Mouse (Mus musculus) hindbrain, embryonic 15.5 days (tissue): Measurements from ENCODE around the gene Lamb1. TPM values are rescaled to one million over a fixed set of nuclear protein-coding genes. Genes with fewer than 3 reads are reported as not detected.

Experiments
- ATAC-seq: fragments of 200-750 bp; cut with Nextera tagmentation; 2 replicates; pipeline ENCODE4 v1.8.0; 2017; ENCODE audit warnings: low read depth, moderate number of reproducible peaks, moderate TSS enrichment; ENCODE audit not compliant: low FRiP score
- H3K27ac ChIP-seq: fragments of 300-500 bp; sonication (generic); replicated peaks from 2 replicates; pipeline ENCODE4 v1.5.1; 2015; ENCODE audit warnings: mild to moderate bottlenecking, inconsistent platforms
- H3K27me3 ChIP-seq: fragments of 300-500 bp; sonication (generic); 2 replicates; pipeline ENCODE4 v1.6.1; 2015; ENCODE audit warnings: control low read depth, inconsistent platforms
- H3K36me3 ChIP-seq: fragments of 300-500 bp; sonication (generic); 2 replicates; pipeline ENCODE4 v1.6.1; 2015; ENCODE audit warnings: control low read depth, inconsistent platforms
- H3K4me1 ChIP-seq: fragments of 300-500 bp; sonication (generic); replicated peaks from 2 replicates; pipeline ENCODE4 v1.6.1; 2015; ENCODE audit warnings: control low read depth, inconsistent platforms
- H3K4me2 ChIP-seq: fragments of 300-500 bp; sonication (generic); 2 replicates; pipeline ENCODE4 v1.6.1; 2015; ENCODE audit warnings: moderate library complexity, mild to moderate bottlenecking, inconsistent platforms
- H3K4me3 ChIP-seq: fragments of 300-500 bp; sonication (generic); 2 replicates; pipeline ENCODE4 v1.5.1; 2015; ENCODE audit warnings: mild to moderate bottlenecking, inconsistent platforms
- H3K9ac ChIP-seq: fragments of 300-500 bp; sonication (generic); 2 replicates; pipeline ENCODE4 v1.6.1; 2015; ENCODE audit warnings: inconsistent platforms
- H3K9me3 ChIP-seq: fragments of 300-500 bp; sonication (generic); 2 replicates; pipeline ENCODE4 v1.6.1; 2016; ENCODE audit warnings: control low read depth, inconsistent platforms
- WGBS: fragments of 180-500 bp; shearing (Covaris S2); methylation state at CpG from one replicate; pipeline ENCODE4 v1.1.7; 2015; 5-methylcytosine and 5-hydroxymethylcytosine counted together
- polyA plus RNA-seq: library from polyadenylated mRNA; unstranded; fragments of >200 nt; fragmentation: Nextera tagmentation; extraction: Ambion mirVana; gene quantifications from 2 replicates; pipeline ENCODE4 v1.2.1, GENCODE M21; 2015

Lamb1 gene
- 18.4 and 19.8 TPM in 2 replicates for polyA plus RNA-seq

DNA sequence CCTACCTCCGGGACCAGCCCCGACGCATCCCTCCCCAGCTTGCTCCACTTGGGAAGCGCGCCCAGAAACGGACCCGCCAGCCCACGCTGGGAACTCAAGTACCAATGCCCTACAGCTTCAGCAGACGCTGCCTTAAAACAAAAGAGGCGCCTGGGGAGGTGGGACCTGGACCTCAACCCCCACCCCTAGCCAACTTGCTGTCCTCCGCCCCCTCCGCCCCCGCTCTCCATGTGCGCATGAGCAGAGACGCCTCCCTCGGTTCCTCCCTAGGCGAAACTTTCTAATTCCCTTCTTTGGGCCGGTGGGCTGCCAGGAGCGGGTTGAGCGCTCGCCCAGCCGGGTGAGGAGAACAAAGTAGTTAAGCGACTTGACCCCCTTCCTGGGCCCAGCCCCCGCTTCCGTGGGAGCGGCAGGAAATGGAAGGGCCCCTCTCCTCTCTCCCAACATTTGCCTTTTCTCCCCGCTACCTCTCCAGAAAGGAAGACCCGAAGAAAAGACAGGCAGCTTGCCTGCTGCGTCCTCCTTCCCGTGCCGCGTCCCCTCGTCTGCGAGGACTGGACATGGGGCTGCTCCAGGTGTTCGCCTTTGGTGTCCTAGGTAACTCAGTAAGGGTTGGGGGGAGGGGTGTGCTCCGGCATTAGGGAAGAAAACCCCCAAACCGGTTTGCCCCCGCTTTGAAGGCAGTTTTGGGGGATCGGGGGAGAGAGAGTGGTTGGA is at the start of gene Lamb1:
Gene Lamb1, plus strand, starts transcription at position 230 of the 717 bp plus-strand sequence.
- H3K9me3 ChIP-seq, result no peaks in the 10 kb centered on the region
- H3K4me2 ChIP-seq, result peak within 1 kb of the TSS; percentile 93
- peak; percentile 68 for ATAC-seq
- under 1% methylated on average over 39 of the region's 39 CpGs for WGBS
- peak within 1 kb of the TSS; percentile 55 for H3K27ac ChIP-seq
- H3K4me3 ChIP-seq, result peak within 1 kb of the TSS; percentile 52
- peaks cover 21% of the 10 kb centered on the region for H3K4me1 ChIP-seq
- H3K9ac ChIP-seq, result peak within 1 kb of the TSS; percentile 42
- no peaks in the 10 kb centered on the region for H3K36me3 ChIP-seq
- H3K27me3 ChIP-seq, result peaks cover 46% of the 10 kb centered on the region

DNA sequence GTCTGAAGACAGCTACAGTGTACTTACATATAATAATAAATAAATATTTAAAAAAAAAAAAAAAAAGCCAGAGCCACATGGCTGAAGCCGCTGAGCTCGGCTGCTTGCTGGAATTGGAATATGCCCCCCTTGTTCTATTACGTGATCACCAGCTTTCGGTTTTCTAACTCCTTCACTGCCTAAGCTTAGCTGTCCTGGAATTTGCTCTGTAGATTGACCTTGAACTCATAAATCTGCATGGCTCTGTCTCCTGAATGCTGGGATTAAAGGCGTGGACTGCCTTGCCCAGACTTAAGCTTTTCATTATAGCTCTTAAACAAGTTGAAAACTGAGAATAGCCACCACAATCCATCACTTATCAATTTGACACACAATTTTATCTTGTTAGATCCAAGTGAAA is 47.8 kb upstream of the Lamb1 start:
- Histone ChIP-seq H3K27me3 (no peaks in the 10 kb centered on the region), H3K9ac (no peak overlapping the region), H3K4me3 (no peak overlapping the region), H3K36me3 (no peaks in the 10 kb centered on the region), H3K27ac (no peak overlapping the region), H3K4me2 (no peak overlapping the region), H3K9me3 (no peaks in the 10 kb centered on the region), H3K4me1 (0 out of 2 replicates have a peak, but pooled peaks cover 6% of the 10 kb centered on the region)
- no peak for ATAC-seq
- 85% methylated on average over 5 of the region's 5 CpGs for WGBS

DNA sequence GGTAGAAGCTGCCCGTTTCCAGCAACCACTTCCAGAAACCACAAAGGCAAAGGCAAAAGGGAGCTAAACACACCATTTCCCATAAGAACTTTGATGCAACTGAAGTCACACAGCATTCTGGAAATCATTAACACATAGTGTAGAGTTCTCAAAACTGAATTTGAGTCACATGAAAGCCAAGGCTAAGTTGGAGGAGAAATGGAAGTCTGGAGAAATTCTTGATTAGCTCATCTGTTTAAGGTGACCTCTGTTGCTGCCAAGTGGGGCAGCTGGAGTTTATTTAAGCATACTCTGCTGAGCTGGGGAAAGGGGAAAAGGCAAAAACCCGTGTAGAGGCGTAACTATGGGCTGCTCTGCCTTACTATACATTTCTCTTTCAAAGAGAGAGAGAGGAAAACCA is 46.3 kb upstream of the Lamb1 start:
- Histone ChIP-seq H3K4me3 (no peak overlapping the region), H3K27ac (no peak overlapping the region), H3K4me2 (no peak overlapping the region), H3K36me3 (no peaks in the 10 kb centered on the region), H3K4me1 (no peaks in the 10 kb centered on the region), H3K27me3 (no peaks in the 10 kb centered on the region), H3K9ac (no peak overlapping the region), H3K9me3 (no peaks in the 10 kb centered on the region)
- WGBS, result 71% methylated on average over 3 of the region's 3 CpGs
- no peak for ATAC-seq

DNA sequence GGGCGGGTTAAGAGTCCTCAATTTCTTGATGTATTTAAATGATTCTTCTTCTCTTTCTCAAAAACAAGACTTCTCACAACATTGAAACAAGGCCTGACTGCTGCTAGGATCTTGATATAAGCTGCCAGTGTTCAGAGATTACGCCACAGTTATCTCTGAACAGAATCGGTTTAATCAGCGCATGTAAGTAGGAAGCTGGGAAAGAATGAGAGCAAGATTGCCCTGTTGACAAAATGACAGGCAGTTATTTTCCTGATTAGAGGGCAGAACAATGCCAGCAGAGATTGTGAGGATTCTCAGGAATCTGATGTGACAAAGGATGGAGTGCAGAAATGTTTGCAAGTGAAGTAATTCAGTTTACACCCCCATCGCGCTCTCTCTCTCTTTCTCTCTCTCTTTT is 43.5 kb upstream of the Lamb1 start:
- Histone ChIP-seq H3K4me3 (no peak overlapping the region), H3K36me3 (no peaks in the 10 kb centered on the region), H3K9ac (no peak overlapping the region), H3K4me1 (no peaks in the 10 kb centered on the region), H3K9me3 (no peaks in the 10 kb centered on the region), H3K4me2 (no peak overlapping the region), H3K27me3 (no peaks in the 10 kb centered on the region), H3K27ac (no peak overlapping the region)
- 87% methylated on average over 6 of the region's 6 CpGs for WGBS
- ATAC-seq, result no peak

DNA sequence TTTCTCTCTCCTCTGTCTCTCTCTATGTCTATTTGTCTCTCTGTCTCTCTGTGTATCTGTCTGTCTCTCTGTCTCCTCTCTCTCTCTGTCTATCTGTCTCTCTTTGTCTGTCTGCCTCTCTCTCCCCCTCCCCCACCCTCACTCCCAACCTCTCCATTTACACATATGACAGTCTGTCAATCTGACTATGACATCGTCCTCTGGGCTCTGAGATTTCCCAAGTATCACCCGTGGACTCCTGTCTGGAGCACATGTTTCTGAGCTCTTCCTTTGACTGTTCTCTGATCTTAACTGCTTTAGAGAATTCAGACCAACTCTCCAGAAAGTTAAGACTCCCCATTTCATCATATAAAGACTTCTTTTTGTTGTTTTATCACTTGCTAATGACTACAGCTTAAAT is 42.8 kb upstream of the Lamb1 start:
- Histone ChIP-seq H3K27me3 (no peaks in the 10 kb centered on the region), H3K36me3 (no peaks in the 10 kb centered on the region), H3K9me3 (no peaks in the 10 kb centered on the region), H3K27ac (no peak overlapping the region), H3K4me1 (no peaks in the 10 kb centered on the region), H3K4me3 (no peak overlapping the region), H3K4me2 (no peak overlapping the region), H3K9ac (no peak overlapping the region)
- 40% methylated on average over 2 of the region's 2 CpGs for WGBS
- no peak for ATAC-seq

DNA sequence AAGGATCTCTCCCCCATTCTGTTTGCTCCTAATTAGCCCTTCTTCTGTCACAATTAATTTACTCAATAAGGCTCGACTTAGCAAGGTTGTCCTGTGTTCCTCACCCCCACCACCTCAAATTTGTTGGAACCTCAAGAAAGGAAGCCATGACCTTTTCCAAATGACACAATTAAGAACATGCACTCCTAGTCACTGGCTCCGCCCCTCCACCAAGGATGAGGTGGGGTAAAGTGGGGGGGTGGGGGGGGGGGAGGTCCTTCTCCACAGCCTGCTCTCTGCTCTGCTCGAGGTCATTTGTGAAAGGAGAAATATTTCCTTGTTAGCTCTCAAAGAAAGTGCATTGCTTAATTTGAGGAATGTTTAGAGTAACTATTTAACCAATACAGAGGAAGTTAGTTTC is 42.3 kb upstream of the Lamb1 start:
- H3K4me1 ChIP-seq, result no peaks in the 10 kb centered on the region
- H3K27ac ChIP-seq, result no peak overlapping the region
- no peaks in the 10 kb centered on the region for H3K36me3 ChIP-seq
- 33% methylated on average over 3 of the region's 3 CpGs for WGBS
- no peak overlapping the region for H3K4me2 ChIP-seq
- no peaks in the 10 kb centered on the region for H3K9me3 ChIP-seq
- H3K9ac ChIP-seq, result no peak overlapping the region
- no peak overlapping the region for H3K4me3 ChIP-seq
- H3K27me3 ChIP-seq, result no peaks in the 10 kb centered on the region
- no peak for ATAC-seq

DNA sequence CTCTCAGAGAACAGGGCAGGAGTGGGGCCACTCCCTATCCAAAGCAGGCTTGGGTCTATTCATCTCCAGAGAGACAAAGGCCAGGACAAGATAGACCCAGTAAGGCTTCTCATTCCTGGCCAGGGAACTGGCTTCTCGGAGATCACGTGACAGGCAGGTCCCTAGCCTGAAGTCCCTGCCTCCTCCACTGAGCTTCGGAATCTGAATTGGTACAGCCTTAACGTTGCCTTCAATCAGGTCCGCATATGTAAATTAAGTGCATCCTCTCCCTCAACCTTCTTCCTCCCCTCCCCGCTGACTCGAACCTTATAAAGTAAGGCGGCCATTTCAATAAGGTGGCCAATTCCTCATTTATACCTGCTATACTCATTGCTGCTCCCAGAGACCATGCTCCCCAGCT is 39.6 kb upstream of the Lamb1 start:
- ATAC-seq, result no peak
- no peaks in the 10 kb centered on the region for H3K9me3 ChIP-seq
- no peaks in the 10 kb centered on the region for H3K4me1 ChIP-seq
- H3K36me3 ChIP-seq, result no peaks in the 10 kb centered on the region
- H3K27ac ChIP-seq, result no peak overlapping the region
- no peak overlapping the region for H3K4me3 ChIP-seq
- no peak overlapping the region for H3K4me2 ChIP-seq
- H3K27me3 ChIP-seq, result no peaks in the 10 kb centered on the region
- H3K9ac ChIP-seq, result no peak overlapping the region
- WGBS, result 47% methylated on average over 8 of the region's 8 CpGs

DNA sequence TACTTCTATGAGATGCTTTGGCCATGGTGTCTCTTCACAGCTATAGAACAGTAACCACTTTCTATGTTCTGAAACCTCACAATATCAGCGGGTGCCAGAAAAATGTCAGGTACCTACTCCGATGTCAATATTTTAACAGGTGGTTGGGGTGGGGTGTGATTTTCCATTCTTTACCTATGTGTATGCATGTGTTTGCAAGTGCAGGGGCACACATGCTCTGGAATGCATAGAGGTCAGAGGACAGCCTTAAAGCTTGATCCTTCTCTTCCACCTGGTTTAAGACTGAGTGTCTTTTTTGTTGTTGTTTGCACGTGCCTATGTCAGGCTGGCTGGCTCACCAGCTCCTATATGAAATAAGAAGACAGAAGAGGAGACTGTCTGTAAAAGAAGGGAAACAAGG is 37.9 kb upstream of the Lamb1 start:
- Histone ChIP-seq H3K9me3 (no peaks in the 10 kb centered on the region), H3K9ac (no peak overlapping the region), H3K4me1 (no peaks in the 10 kb centered on the region), H3K4me2 (no peak overlapping the region), H3K4me3 (no peak overlapping the region), H3K27me3 (no peaks in the 10 kb centered on the region), H3K27ac (no peak overlapping the region), H3K36me3 (no peaks in the 10 kb centered on the region)
- 95% methylated on average over 3 of the region's 3 CpGs for WGBS
- ATAC-seq, result no peak

DNA sequence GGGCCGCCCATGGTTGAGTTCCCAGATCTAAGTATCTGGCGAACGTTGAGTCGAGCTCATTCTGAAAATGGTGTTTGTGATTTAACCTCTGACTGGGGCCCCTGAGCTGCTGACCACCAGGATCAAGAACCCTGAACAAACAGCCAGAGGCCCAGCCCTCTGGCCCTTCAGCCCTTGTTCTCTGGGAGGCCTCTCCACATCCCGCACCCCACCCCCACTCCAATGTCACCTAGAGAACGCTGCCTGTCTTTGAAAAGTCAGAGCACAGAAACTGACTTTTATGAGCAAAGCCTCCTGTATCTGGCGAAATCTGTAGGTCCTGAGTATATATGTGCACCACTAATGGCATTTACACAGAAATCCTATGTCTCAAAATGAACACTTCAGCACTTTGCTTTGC is 36.2 kb upstream of the Lamb1 start:
- ATAC-seq, result no peak
- H3K4me3 ChIP-seq, result no peak overlapping the region
- no peaks in the 10 kb centered on the region for H3K36me3 ChIP-seq
- no peak overlapping the region for H3K9ac ChIP-seq
- H3K4me2 ChIP-seq, result no peak overlapping the region
- no peaks in the 10 kb centered on the region for H3K9me3 ChIP-seq
- H3K27me3 ChIP-seq, result no peaks in the 10 kb centered on the region
- no peak overlapping the region for H3K27ac ChIP-seq
- WGBS, result 60% methylated on average over 7 of the region's 7 CpGs
- no peaks in the 10 kb centered on the region for H3K4me1 ChIP-seq

DNA sequence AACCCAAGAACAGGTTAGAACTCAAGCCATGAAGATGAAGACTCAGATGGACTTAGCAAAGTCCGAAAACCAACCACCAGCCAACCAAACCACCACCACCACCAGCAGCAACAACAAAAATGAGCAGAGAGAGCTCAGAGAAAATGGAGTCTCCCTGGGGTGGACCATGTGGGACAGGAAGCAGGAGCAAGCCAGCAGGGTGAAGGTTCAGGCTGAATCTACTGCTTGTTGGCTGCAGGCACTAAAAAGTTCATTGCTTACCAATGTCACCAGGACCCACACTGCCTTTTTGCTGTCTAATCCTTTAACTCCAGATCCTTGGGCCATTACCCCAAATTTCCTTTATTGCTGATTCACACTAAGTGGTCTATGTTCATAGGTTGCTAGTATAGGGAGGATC is 32.4 kb upstream of the Lamb1 start:
- H3K4me3 ChIP-seq, result no peak overlapping the region
- ATAC-seq, result no peak
- H3K36me3 ChIP-seq, result no peaks in the 10 kb centered on the region
- H3K9ac ChIP-seq, result no peak overlapping the region
- no peak overlapping the region for H3K27ac ChIP-seq
- no peaks in the 10 kb centered on the region for H3K9me3 ChIP-seq
- H3K27me3 ChIP-seq, result no peaks in the 10 kb centered on the region
- H3K4me1 ChIP-seq, result peaks cover 5% of the 10 kb centered on the region; the same call in 1 of the 2 replicates
- H3K4me2 ChIP-seq, result no peak overlapping the region
- 100% methylated on average over 1 of the region's 1 CpGs for WGBS

DNA sequence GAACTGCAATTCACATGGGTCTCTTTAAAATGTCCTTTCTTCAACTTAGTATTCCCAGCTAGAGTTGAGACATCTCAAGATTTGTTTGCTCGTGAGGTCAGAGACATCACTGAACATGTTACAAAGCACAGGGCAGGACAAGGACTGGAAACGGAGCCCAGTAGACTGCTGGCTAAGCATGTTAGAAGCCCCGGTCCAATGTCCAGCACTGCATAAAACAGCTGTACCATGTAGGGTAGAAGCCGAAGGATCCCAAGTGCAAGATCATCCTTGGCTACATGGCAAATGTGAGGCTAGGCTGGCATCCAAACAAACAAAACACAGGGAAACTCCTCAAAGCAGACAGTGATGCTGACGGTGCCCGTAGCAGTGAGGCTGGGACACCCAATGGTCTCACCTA is 30.0 kb upstream of the Lamb1 start:
- H3K4me3 ChIP-seq, result no peak overlapping the region
- H3K4me1 ChIP-seq, result peaks cover 5% of the 10 kb centered on the region; the same call in 1 of the 2 replicates
- no peaks in the 10 kb centered on the region for H3K27me3 ChIP-seq
- no peak overlapping the region for H3K9ac ChIP-seq
- ATAC-seq, result no peak
- H3K27ac ChIP-seq, result no peak overlapping the region
- no peaks in the 10 kb centered on the region for H3K9me3 ChIP-seq
- no peaks in the 10 kb centered on the region for H3K36me3 ChIP-seq
- 94% methylated on average over 6 of the region's 6 CpGs for WGBS
- no peak overlapping the region for H3K4me2 ChIP-seq

DNA sequence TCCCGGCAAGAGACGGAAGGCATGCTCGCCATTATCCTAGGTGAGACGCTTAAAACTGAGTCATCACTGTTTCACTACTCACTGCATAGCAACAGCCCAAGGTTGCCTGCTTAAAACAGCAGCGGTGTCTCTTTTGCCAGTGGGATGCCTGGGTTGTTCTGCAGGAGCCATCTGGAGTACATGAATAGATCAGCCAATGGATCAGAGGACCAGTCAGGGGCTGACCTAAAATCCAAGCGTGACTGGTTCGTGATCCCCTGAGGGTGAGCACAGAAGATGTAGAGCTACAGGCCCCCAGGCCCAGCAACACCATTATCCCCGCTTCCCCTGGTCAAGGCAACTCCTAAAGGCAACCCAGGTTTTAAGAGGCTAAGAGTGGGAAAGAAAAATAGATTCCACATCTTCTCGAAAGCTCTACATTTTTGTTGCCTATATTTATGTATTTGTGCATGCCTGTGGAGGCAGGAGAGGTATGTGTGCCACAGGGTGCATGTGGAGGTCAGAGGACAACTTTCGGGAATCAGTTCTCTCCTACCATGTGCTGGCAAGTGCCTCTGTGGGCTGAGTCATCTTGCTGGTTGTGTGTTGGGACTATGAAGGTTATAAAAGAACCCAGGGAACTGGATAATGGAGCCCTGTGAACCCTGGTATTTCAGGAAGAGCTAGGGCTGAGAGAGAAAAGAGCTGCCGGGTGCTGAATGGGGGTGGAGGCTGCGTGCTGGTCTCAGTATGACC is 28.0 kb upstream of the Lamb1 start:
- no peak overlapping the region for H3K9ac ChIP-seq
- no peak; the same call in 1 of the 2 replicates for ATAC-seq
- H3K4me3 ChIP-seq, result no peak overlapping the region
- 0 out of 2 replicates have a peak overlapping the region, but pooled peaks have one; percentile 11 for H3K4me2 ChIP-seq
- 54% methylated on average over 12 of the region's 12 CpGs for WGBS
- no peaks in the 10 kb centered on the region for H3K9me3 ChIP-seq
- no peak overlapping the region for H3K27ac ChIP-seq
- H3K36me3 ChIP-seq, result no peaks in the 10 kb centered on the region
- H3K4me1 ChIP-seq, result peaks cover 5% of the 10 kb centered on the region; the same call in 1 of the 2 replicates
- H3K27me3 ChIP-seq, result no peaks in the 10 kb centered on the region
